Mouse (Mus musculus) spleen, adult 2 months (tissue): ENCODE measurements around the gene Lrriq4. TPM values are rescaled to one million over a fixed set of nuclear protein-coding genes. Genes with fewer than 3 reads are reported as not detected.

Source experiments
- DNase-seq, 2 experiments: peaks; one replicate each; pipeline versions ENCODE4 v3.0.0 to v3.0.0-alpha.2; 2012 to 2021; ENCODE audit warnings: low spot score in 2 of 2, low read depth in 1 of 2
- H3K27ac ChIP-seq: fragments of 200-500 bp; 2 replicates; pipeline ENCODE4 v1.5.1; 2012; ENCODE audit warnings: low read length, inconsistent platforms; ENCODE audit not compliant: insufficient read depth
- H3K27me3 ChIP-seq: fragments of 200-500 bp; 2 replicates; pipeline ENCODE4 v1.6.1; 2012; ENCODE audit warnings: mild to moderate bottlenecking, moderate library complexity, low read length, inconsistent platforms; ENCODE audit not compliant: control insufficient read depth, insufficient read depth
- H3K36me3 ChIP-seq: fragments of 200-500 bp; 2 replicates; pipeline ENCODE4 v1.6.1; 2012; ENCODE audit warnings: mild to moderate bottlenecking, low read length, inconsistent platforms; ENCODE audit not compliant: control insufficient read depth, insufficient read depth
- H3K4me1 ChIP-seq: fragments of 200-500 bp; 2 replicates; pipeline ENCODE4 v1.6.1; 2011; ENCODE audit warnings: inconsistent platforms; ENCODE audit not compliant: control insufficient read depth, insufficient read depth, insufficient read length
- H3K4me3 ChIP-seq: fragments of 200-500 bp; 2 replicates; pipeline ENCODE4 v1.5.1; 2011; ENCODE audit warnings: mild to moderate bottlenecking, inconsistent platforms; ENCODE audit not compliant: insufficient read depth, insufficient read length; ENCODE audit errors: extremely low read depth
- CTCF ChIP-seq: fragments of 200-500 bp; IDR thresholded peaks from 2 replicates; pipeline ENCODE4 v1.5.1; 2011; ENCODE audit warnings: mild to moderate bottlenecking, inconsistent platforms; ENCODE audit not compliant: insufficient read depth, insufficient read length, insufficient replicate concordance; ENCODE audit errors: extremely low read depth
- POLR2A ChIP-seq: fragments of 200-500 bp; IDR thresholded peaks from 2 replicates; pipeline ENCODE4 v1.6.1; 2011; ENCODE audit warnings: low read depth, low read length, inconsistent platforms
- WGBS: fragments of 180-500 bp; shearing (Covaris S2); methylation state at CpG from one replicate; pipeline ENCODE4 v1.1.7; 2018; 5-methylcytosine and 5-hydroxymethylcytosine counted together
- polyA plus RNA-seq: library from polyadenylated mRNA; depleted of rRNA; stranded (reverse); fragments of >200 nt; gene quantifications from 2 replicates; pipeline ENCODE4 v1.2.3, GENCODE M21; 2012; rRNA removed

The Lrriq4 gene
- polyA plus RNA-seq, 1 experiment: not detected

GRCm38 (mm10) chr3:30705977-30706376 lies 61.7 kb downstream of the Lrriq4 start:
- no peaks in the 10 kb centered on the region for H3K4me1 ChIP-seq
- no peak for TF ChIP-seq CTCF
- TF ChIP-seq POLR2A: no peak
- no peak for DNase-seq
- H3K4me3 ChIP-seq: no peak overlapping the region
- H3K36me3 ChIP-seq: no peaks in the 10 kb centered on the region
- WGBS: 86% methylated on average over 3 of the region's 3 CpGs
- no peak overlapping the region for H3K27ac ChIP-seq
- no peaks in the 10 kb centered on the region for H3K27me3 ChIP-seq

- H3K4me3 ChIP-seq: no peak overlapping the region
- TF ChIP-seq POLR2A (no peak), CTCF (no peak)
- 44% methylated on average over 4 of the region's 4 CpGs for WGBS
- no peaks in the 10 kb centered on the region for H3K4me1 ChIP-seq
- H3K27ac ChIP-seq: no peak overlapping the region
- H3K36me3 ChIP-seq: no peaks in the 10 kb centered on the region
- DNase-seq: no peak
- H3K27me3 ChIP-seq: no peaks in the 10 kb centered on the region
These were observed 62.4 kb downstream of the Lrriq4 start for GRCm38 (mm10) chr3:30706614-30707276.

GRCm38 (mm10) chr3:30710191-30710590 lies 65.9 kb downstream of the Lrriq4 start:
- Histone ChIP-seq H3K36me3 (no peaks in the 10 kb centered on the region), H3K27me3 (no peaks in the 10 kb centered on the region), H3K27ac (no peak overlapping the region), H3K4me1 (no peaks in the 10 kb centered on the region), H3K4me3 (no peak overlapping the region)
- 81% methylated on average over 6 of the region's 6 CpGs for WGBS
- no peak for DNase-seq
- TF ChIP-seq POLR2A (no peak), CTCF (no peak)

GRCm38 (mm10) chr3:30713334-30713733 lies 69.0 kb downstream of the Lrriq4 start:
- no peak for DNase-seq
- Histone ChIP-seq H3K36me3 (no peaks in the 10 kb centered on the region), H3K4me3 (no peak overlapping the region), H3K4me1 (no peaks in the 10 kb centered on the region), H3K27ac (no peak overlapping the region), H3K27me3 (no peaks in the 10 kb centered on the region)
- no peak for TF ChIP-seq CTCF
- 83% methylated on average over 1 of the region's 1 CpGs for WGBS

GRCm38 (mm10) chr3:30718649-30719048 lies 74.3 kb downstream of the Lrriq4 start:
- no peak overlapping the region for H3K27ac ChIP-seq
- no peaks in the 10 kb centered on the region for H3K4me1 ChIP-seq
- H3K4me3 ChIP-seq: no peak overlapping the region
- no peaks in the 10 kb centered on the region for H3K27me3 ChIP-seq
- no peak for DNase-seq
- no peaks in the 10 kb centered on the region for H3K36me3 ChIP-seq
- WGBS: 59% methylated on average over 3 of the region's 3 CpGs
- TF ChIP-seq POLR2A: no peak
- TF ChIP-seq CTCF: no peak

Other genes with a start within 250 kb of the Lrriq4 start
- gene Mecom, start 96.5 kb upstream of the Lrriq4 start, polyA plus RNA-seq: 0.47 and 0.65 TPM in 2 replicates
- gene Actrt3, start 44.6 kb upstream of the Lrriq4 start, polyA plus RNA-seq: 0.04 TPM in 1 of 2 replicates, not detected in the other
- gene Mynn, start 42.4 kb upstream of the Lrriq4 start, polyA plus RNA-seq: 4.7 and 9.8 TPM in 2 replicates
- 0.04 TPM in 1 of 2 replicates, not detected in the other for gene Lrrc34, start 3.4 kb downstream of the Lrriq4 start, polyA plus RNA-seq
- not detected in 2 replicates for gene Lrrc31, start 55.3 kb downstream of the Lrriq4 start, polyA plus RNA-seq
- gene Samd7, start 101.8 kb downstream of the Lrriq4 start, polyA plus RNA-seq: 0.02 TPM in 1 of 2 replicates, not detected in the other
- 5.0 and 6.1 TPM in 2 replicates for gene Sec62, start 148.4 kb downstream of the Lrriq4 start, polyA plus RNA-seq
- gene Gpr160, start 211.4 kb downstream of the Lrriq4 start, polyA plus RNA-seq: 3.5 and 3.8 TPM in 2 replicates